Mouse (Mus musculus) myocyte (in vitro differentiated cells): ENCODE results near the gene Agpat4.

Experiments
- MYOD1 ChIP-seq, 3 experiments: IDR thresholded peaks; one replicate each; pipeline ENCODE4 v1.6.1; 2011; ENCODE audit warnings: control low read depth in 2 of 3, low read depth in 2 of 3, mild to moderate bottlenecking in 2 of 3, moderate library complexity in 1 of 3; ENCODE audit not compliant: insufficient read length in 2 of 3, control insufficient read depth in 1 of 3
- POLR2A ChIP-seq: IDR thresholded peaks from one replicate; pipeline ENCODE4 v1.6.1; 2011; ENCODE audit warnings: low read depth, mild to moderate bottlenecking, control low read depth, moderate library complexity; ENCODE audit not compliant: insufficient read length
- POLR2AphosphoS2 ChIP-seq: IDR thresholded peaks from one replicate; pipeline ENCODE4 v1.6.1; 2011; ENCODE audit warnings: low read depth, control low read depth; ENCODE audit not compliant: insufficient read length

- TF ChIP-seq POLR2AphosphoS2 (no peak), MYOD1 (IDR thresholded peaks at IDR 0.05; ENCODE audit: control insufficient read depth in 1 of 3, insufficient read length in 2 of 3, low read depth in 2 of 3) (no peak), POLR2A (no peak)
These were observed 3.4 kb upstream of the Agpat4 start for GRCm38 (mm10) chr17:12115086-12115485.
